Mouse (Mus musculus) bone marrow, adult 2 months (tissue): Measurements from ENCODE around the gene Cyp3a59.

ENCODE experiments used
- CTCF ChIP-seq: fragments of 200-500 bp; IDR thresholded peaks from 2 replicates; pipeline ENCODE4 v1.5.1; 2011; ENCODE audit warnings: low read length, control low read depth; ENCODE audit not compliant: control insufficient read depth, insufficient read depth
- POLR2A ChIP-seq: fragments of 200-500 bp; IDR thresholded peaks from 2 replicates; pipeline ENCODE4 v1.6.1; 2011; ENCODE audit warnings: low read depth, mild to moderate bottlenecking, control low read depth, low read length, borderline replicate concordance; ENCODE audit not compliant: control insufficient read depth

GRCm38 (mm10) chr5:146150454-146150853 is 71.4 kb downstream of the Cyp3a59 start:
- no peak for TF ChIP-seq POLR2A
- no peak for TF ChIP-seq CTCF
